Mouse (Mus musculus) layer of hippocampus, postnatal 25 days (tissue): ENCODE results near the gene Tstd1. TPM values are rescaled to one million over a fixed set of nuclear protein-coding genes. Genes with fewer than 3 reads are reported as not detected.

Source experiments
- DNase-seq, 2 experiments: peaks; one replicate each; pipeline ENCODE4 v3.0.0; 2022; ENCODE audit warnings: mixed read lengths in 2 of 2, low spot score in 1 of 2; ENCODE audit errors: extremely low spot score in 1 of 2
- total RNA-seq, 2 experiments: library from RNA; stranded (reverse); gene quantifications; 2 replicates each; pipeline ENCODE4 v1.2.3; 2021

Gene Tstd1
- 1 to 10 TPM; 3.1 to 3.3 TPM for total RNA-seq

- no peak for DNase-seq
These were observed at the start of gene Tstd1 for GRCm38 (mm10) chr1:171418660-171419059. Tstd1 (plus strand) TSS chr1:171418872.

- DNase-seq, result no peak
These were observed 48.7 kb upstream of the Tstd1 start, which contains the start of gene Nectin4 for GRCm38 (mm10) chr1:171369845-171370556. Nectin4 (plus strand) TSS chr1:171370099.

GRCm38 (mm10) chr1:171372880-171373279 lies 45.8 kb upstream of the Tstd1 start:
- DNase-seq, result no peak

- no peak for DNase-seq
These were observed 44.7 kb upstream of the Tstd1 start for GRCm38 (mm10) chr1:171373946-171374345.

- no peak for DNase-seq
These were observed 43.0 kb upstream of the Tstd1 start for GRCm38 (mm10) chr1:171375646-171376097.

GRCm38 (mm10) chr1:171378298-171378697 lies 40.4 kb upstream of the Tstd1 start:
- DNase-seq, result no peak

- DNase-seq, result peak; percentile 59 to 69
These were observed 38.6 kb upstream of the Tstd1 start for GRCm38 (mm10) chr1:171379935-171380599.

- no peak for DNase-seq
These were observed 36.5 kb upstream of the Tstd1 start for GRCm38 (mm10) chr1:171382096-171382620.

- no peak for DNase-seq
These were observed 34.3 kb upstream of the Tstd1 start for GRCm38 (mm10) chr1:171384361-171384760.

GRCm38 (mm10) chr1:171385171-171385570 lies 33.5 kb upstream of the Tstd1 start:
- no peak for DNase-seq

GRCm38 (mm10) chr1:171387099-171387498 lies 31.6 kb upstream of the Tstd1 start:
- no peak for DNase-seq

- no peak for DNase-seq
These were observed 30.1 kb upstream of the Tstd1 start, which contains the start of gene Arhgap30 for GRCm38 (mm10) chr1:171388376-171389102. Arhgap30 (plus strand) TSS chr1:171388954.

- DNase-seq, result no peak
These were observed 28.6 kb upstream of the Tstd1 start for GRCm38 (mm10) chr1:171390101-171390500.

GRCm38 (mm10) chr1:171401821-171402220 lies 16.9 kb upstream of the Tstd1 start:
- DNase-seq, result no peak

GRCm38 (mm10) chr1:171402991-171403390 lies 15.7 kb upstream of the Tstd1 start:
- no peak for DNase-seq

GRCm38 (mm10) chr1:171407263-171407662 lies 11.4 kb upstream of the Tstd1 start:
- DNase-seq, result no peak

- no peak for DNase-seq
These were observed 8.4 kb upstream of the Tstd1 start for GRCm38 (mm10) chr1:171410231-171410630.

GRCm38 (mm10) chr1:171410947-171411484 lies 7.7 kb upstream of the Tstd1 start, which contains the start of gene Usf1:
Usf1 (plus strand) TSS chr1:171411313.
- DNase-seq, result peak; percentile 87 to 89

- no peak for DNase-seq
These were observed 7.2 kb upstream of the Tstd1 start for GRCm38 (mm10) chr1:171411492-171411941.

GRCm38 (mm10) chr1:171412001-171412441 lies 6.7 kb upstream of the Tstd1 start:
- peak in 1 of 2 experiments; percentile 25 for DNase-seq
